ENCODE assay signal across 8 mouse cellular contexts in the genomic region with DNA sequence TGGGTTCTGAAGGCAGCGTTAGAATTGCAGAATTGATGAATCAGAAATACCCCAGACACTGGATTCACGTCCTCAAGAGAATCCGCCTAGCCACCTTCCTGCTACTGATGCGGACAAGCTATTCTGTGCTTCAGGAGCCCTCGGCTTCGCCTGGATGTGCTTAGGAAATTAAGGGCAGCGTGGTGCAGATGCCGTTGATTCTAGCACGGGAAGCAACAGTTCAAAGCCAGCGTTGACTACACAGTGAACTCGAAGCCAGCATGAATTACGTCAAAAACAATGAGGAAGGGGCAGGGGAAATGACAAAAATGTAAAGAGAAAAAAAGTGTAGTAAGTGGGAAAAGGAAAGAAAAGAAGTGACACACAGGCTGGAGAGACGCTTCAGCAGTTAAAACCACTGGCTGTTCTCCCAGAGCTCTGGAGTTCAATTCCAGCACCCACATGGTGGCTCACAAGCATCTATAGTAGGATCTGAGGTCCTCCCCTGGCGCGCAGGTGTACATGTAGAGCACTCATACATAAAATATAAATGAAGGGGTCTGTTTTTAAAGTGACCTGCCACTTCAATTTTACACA. TPM values are rescaled to one million over a fixed set of nuclear protein-coding genes. Genes with fewer than 3 reads are reported as not detected.
DNase-seq lines count a peak whose midpoint lies in the region; ATAC-seq and TF ChIP-seq lines count a peak whose summit lies in the region.

Gene Snrpg (plus strand): TSS at position 541 of the 576 bp plus-strand sequence.

- no peak for TF ChIP-seq POLR2A in limb, embryonic 14.5 days (IDR thresholded peaks at IDR 0.05; ENCODE audit: borderline replicate concordance, extremely low read depth, insufficient read depth, insufficient read length)

- H3K4me2 ChIP-seq in limb, embryonic 14.5 days (replicated peaks; ENCODE audit: low read depth, low read length, severe bottlenecking), result peak within 1 kb of the TSS; percentile 87
- peak within 1 kb of the TSS; percentile 85 for H3K4me2 ChIP-seq in neural tube, embryonic 15.5 days

- no peaks in the 10 kb centered on the region for H3K9me3 ChIP-seq in ES-E14 (ENCODE audit: control insufficient read depth, insufficient read depth, low read depth, low read length)
- no peaks in the 10 kb centered on the region for H3K9me3 ChIP-seq in limb, embryonic 14.5 days (ENCODE audit: control insufficient read depth, low read length)
- H3K9me3 ChIP-seq in neural tube, embryonic 15.5 days (replicated peaks), result no peaks in the 10 kb centered on the region

- H3K36me3 ChIP-seq in ES-E14 (ENCODE audit: control insufficient read depth, insufficient read depth, low read length, poor library complexity, severe bottlenecking), result peaks cover 13% of the 10 kb centered on the region
- H3K36me3 ChIP-seq in limb, embryonic 14.5 days (ENCODE audit: control insufficient read depth, insufficient read depth, low read length), result peaks cover 16% of the 10 kb centered on the region
- H3K36me3 ChIP-seq in neural tube, embryonic 15.5 days, result peaks cover 16% of the 10 kb centered on the region

- 20% methylated on average over 15 of the region's 15 CpGs for WGBS in limb, embryonic 14.5 days
- 14% methylated on average over 15 of the region's 15 CpGs for WGBS in neural tube, embryonic 15.5 days

- peak within 1 kb of the TSS; percentile 83 to 86 for H3K4me3 ChIP-seq in ES-E14 (ENCODE audit: insufficient read depth in 1 of 2, low read depth in 1 of 2, low read length in 2 of 2, poor library complexity in 1 of 2, severe bottlenecking in 1 of 2)
- H3K4me3 ChIP-seq in limb, embryonic 14.5 days (replicated peaks; ENCODE audit: low read length), result peak within 1 kb of the TSS; percentile 82
- H3K4me3 ChIP-seq in neural tube, embryonic 15.5 days (replicated peaks), result peak within 1 kb of the TSS; percentile 93

- ATAC-seq in frontal cortex, adult (ENCODE audit: low TSS enrichment), result no peak
- ATAC-seq in erythroid progenitor cell, adult 5-6 weeks (replicated peaks; ENCODE audit: low FRiP score, poor library complexity, severe bottlenecking), result peak; percentile 44
- ATAC-seq in limb, embryonic 14.5 days (ENCODE audit: low FRiP score, low read depth), result no peak; the same call in 1 of the 2 replicates
- ATAC-seq in neural tube, embryonic 15.5 days (ENCODE audit: low FRiP score), result peak; percentile 68; the same call in 1 of the 2 replicates

- in situ Hi-C loops in ES-E14 (cut with MboI; ENCODE audit: low sequenced_read_pairs in 2 of 2, unreplicated experiment in 2 of 2), result loop anchor here in 1 of 2 experiments (25.0 kb wide), 1 partner anchor 234 kb away; no protein-coding TSS in a partner anchor

- H3K27ac ChIP-seq in ES-E14 (ENCODE audit: insufficient read depth, low read depth, low read length, poor library complexity, severe bottlenecking), result peak within 1 kb of the TSS; percentile 56
- H3K27ac ChIP-seq in limb, embryonic 14.5 days (replicated peaks; ENCODE audit: low read depth, low read length), result peak within 1 kb of the TSS; percentile 91
- H3K27ac ChIP-seq in neural tube, embryonic 15.5 days (replicated peaks), result peak within 1 kb of the TSS; percentile 94

- peaks cover 0 to 12% of the 10 kb centered on the region in 2 experiments; a peak in 1 of 4 replicates for H3K4me1 ChIP-seq in ES-E14 (ENCODE audit: control insufficient read depth in 2 of 2, insufficient read depth in 2 of 2, low read length in 2 of 2, poor library complexity in 1 of 2)
- H3K4me1 ChIP-seq in limb, embryonic 14.5 days (ENCODE audit: control insufficient read depth, insufficient read depth, low read length), result peaks cover 20% of the 10 kb centered on the region
- peaks cover 40% of the 10 kb centered on the region for H3K4me1 ChIP-seq in neural tube, embryonic 15.5 days

- DNase-seq in frontal cortex, adult 2 months (ENCODE audit: extremely low spot score in 1 of 2, low spot score in 1 of 2), result no peak
- DNase-seq in ES-E14 (ENCODE audit: low read depth, low spot score), result no peak
- DNase-seq in heart, postnatal 36 days, result no peak
- no peak for DNase-seq in limb, embryonic 14.5 days (ENCODE audit: low spot score)
- DNase-seq in frontal cortex, postnatal 36 days (ENCODE audit: low spot score in 2 of 2), result no peak

- peak within 1 kb of the TSS; percentile 99 for H3K9ac ChIP-seq in ES-E14 (ENCODE audit: insufficient read depth, low read depth, low read length, poor library complexity, severe bottlenecking)
- peak within 1 kb of the TSS; percentile 78 for H3K9ac ChIP-seq in limb, embryonic 14.5 days (ENCODE audit: low read depth, low read length, severe bottlenecking)
- peak within 1 kb of the TSS; percentile 92 for H3K9ac ChIP-seq in neural tube, embryonic 15.5 days (replicated peaks)

- intact Hi-C loops in heart, postnatal 36 days (cut with DNase I), result no loop called here

- H3K27me3 ChIP-seq in limb, embryonic 14.5 days (ENCODE audit: control insufficient read depth, insufficient read depth, low read length), result no peaks in the 10 kb centered on the region
- H3K27me3 ChIP-seq in neural tube, embryonic 15.5 days (replicated peaks), result no peaks in the 10 kb centered on the region

TF ChIP-seq in ES-E14, 5 proteins besides CTCF, POLR2A, EP300 and RAD21:
- TF ChIP-seq CHD2 (IDR thresholded peaks at IDR 0.05; ENCODE audit: low read depth, low read length), result no peak
TF ChIP-seq in ES-E14: peak in this region for 0.

RNA-seq across cellular contexts. Expression of gene Snrpg, which starts in this region (rescaled TPM):
- 62.4 and 65.0 TPM in 2 replicates for polyA plus RNA-seq in frontal cortex, adult 2 months (2012; rRNA removed)
- total RNA-seq in ES-E14 (2012; rRNA removed), result 672 and 786 TPM in 2 replicates
- total RNA-seq in erythroid progenitor cell, adult 5-6 weeks (2015; ENCODE audit: low replicate concordance), result 215 and 223 TPM in 2 replicates
- 5.6 and 62.1 TPM in 2 replicates for total RNA-seq in erythroid progenitor cell, adult 5-6 weeks (2017; ENCODE audit: low replicate concordance)
- 10 to 100 TPM; 34.1 to 42.1 TPM for total RNA-seq in heart, postnatal 36 days (2021)
- 155 and 632 TPM in 2 replicates for polyA plus RNA-seq in limb, embryonic 14.5 days (2012; rRNA removed)
- 646 and 684 TPM in 2 replicates for polyA plus RNA-seq in limb, embryonic 14.5 days (2014; fragmentation: Nextera tagmentation; extraction: Ambion mirVana)
- 344 and 348 TPM in 2 replicates for polyA plus RNA-seq in neural tube, embryonic 15.5 days (2015; fragmentation: Nextera tagmentation; extraction: Ambion mirVana)

Comparison
In these comparisons a context has a peak if more than half of its experiments do, and no peak if none do; other contexts are left out.
1. ATAC-seq: peak in erythroid progenitor cell, adult 5-6 weeks (single experiment) and neural tube, embryonic 15.5 days (single experiment); none in frontal cortex, adult (single experiment) and limb, embryonic 14.5 days (single experiment).
2. Peak in every context shown above with its lines, with median percentiles within 50 percentile points of each other: H3K27ac ChIP-seq, H3K4me3 ChIP-seq and H3K9ac ChIP-seq.